Mouse (Mus musculus) stomach, postnatal 0 days (tissue): ENCODE results near the gene Siva1.

ENCODE experiments used
- CTCF ChIP-seq: IDR thresholded peaks from 2 replicates; pipeline ENCODE4 v1.5.1; 2016; ENCODE audit warnings: antibody characterized with exemption, low read depth, mild to moderate bottlenecking, moderate library complexity
- EP300 ChIP-seq: optimal IDR thresholded peaks from 2 replicates; pipeline ENCODE3; 2016; ENCODE audit warnings: antibody characterized with exemption

- TF ChIP-seq EP300 (no peak), CTCF (no peak)
Measured at GRCm38 (mm10) chr12:112683351-112683750, 38.9 kb downstream of the Siva1 start.
